Mouse (Mus musculus): ENCODE data around the gene Cd99l2. TPM values are rescaled to one million over a fixed set of nuclear protein-coding genes. Genes with fewer than 3 reads are reported as not detected.
A peak's percentile ranks its signal among the peaks of the same experiment; 100 is the strongest.

Gene Cd99l2
- total RNA-seq (2015) (3.9 and 5.6 TPM in 2 replicates), total RNA-seq (2017) (4.1 and 9.5 TPM in 2 replicates)

- ATAC-seq (replicated peaks; ENCODE audit: poor library complexity): peak; percentile 98
Observed at GRCm38 (mm10) chrX:71492634-71493278, at the start of gene Cd99l2. Cd99l2 (minus strand) TSS chrX:71492849.

GRCm38 (mm10) chrX:71540821-71541510 lies 48.3 kb upstream of the Cd99l2 start:
- ATAC-seq (replicated peaks; ENCODE audit: poor library complexity): no peak

- no peak for ATAC-seq (replicated peaks; ENCODE audit: poor library complexity)
Observed at GRCm38 (mm10) chrX:71537791-71538190, 45.1 kb upstream of the Cd99l2 start.

GRCm38 (mm10) chrX:71534102-71534501 lies 41.5 kb upstream of the Cd99l2 start:
- peak; percentile 52; the same call in 1 of the 2 replicates for ATAC-seq (replicated peaks; ENCODE audit: poor library complexity)

GRCm38 (mm10) chrX:71532635-71533034 lies 40.0 kb upstream of the Cd99l2 start:
- peak; percentile 81 for ATAC-seq (replicated peaks; ENCODE audit: poor library complexity)

GRCm38 (mm10) chrX:71528646-71529045 lies 36.0 kb upstream of the Cd99l2 start:
- ATAC-seq (replicated peaks; ENCODE audit: poor library complexity): no peak

- ATAC-seq (replicated peaks; ENCODE audit: poor library complexity): no peak
Observed at GRCm38 (mm10) chrX:71528150-71528549, 35.5 kb upstream of the Cd99l2 start.

- ATAC-seq (replicated peaks; ENCODE audit: poor library complexity): no peak
Observed at GRCm38 (mm10) chrX:71527461-71527860, 34.8 kb upstream of the Cd99l2 start.

- ATAC-seq (replicated peaks; ENCODE audit: poor library complexity): peak; percentile 35
Observed at GRCm38 (mm10) chrX:71525593-71526299, 33.1 kb upstream of the Cd99l2 start.

GRCm38 (mm10) chrX:71524310-71524709 lies 31.7 kb upstream of the Cd99l2 start:
- peak; percentile 60 for ATAC-seq (replicated peaks; ENCODE audit: poor library complexity)

GRCm38 (mm10) chrX:71522889-71523288 lies 30.2 kb upstream of the Cd99l2 start:
- ATAC-seq (replicated peaks; ENCODE audit: poor library complexity): 0 out of 2 replicates have a peak, but pooled peaks have one; percentile 13

- ATAC-seq (replicated peaks; ENCODE audit: poor library complexity): peak; percentile 39; the same call in 1 of the 2 replicates
Observed at GRCm38 (mm10) chrX:71519252-71519651, 26.6 kb upstream of the Cd99l2 start.

GRCm38 (mm10) chrX:71506591-71506990 lies 13.9 kb upstream of the Cd99l2 start:
- peak; percentile 57 for ATAC-seq (replicated peaks; ENCODE audit: poor library complexity)

- ATAC-seq (replicated peaks; ENCODE audit: poor library complexity): peak; percentile 6; the same call in 1 of the 2 replicates
Observed at GRCm38 (mm10) chrX:71493279-71493656, 619 bp upstream of the Cd99l2 start.

- no peak for ATAC-seq (replicated peaks; ENCODE audit: poor library complexity)
Observed at GRCm38 (mm10) chrX:71491931-71492633, 567 bp downstream of the Cd99l2 start.

- ATAC-seq (replicated peaks; ENCODE audit: poor library complexity): no peak
Observed at GRCm38 (mm10) chrX:71489353-71489752, 3.3 kb downstream of the Cd99l2 start.

GRCm38 (mm10) chrX:71482244-71482643 lies 10.4 kb downstream of the Cd99l2 start:
- ATAC-seq (replicated peaks; ENCODE audit: poor library complexity): no peak

- no peak for ATAC-seq (replicated peaks; ENCODE audit: poor library complexity)
Observed at GRCm38 (mm10) chrX:71475992-71476391, 16.7 kb downstream of the Cd99l2 start.

GRCm38 (mm10) chrX:71475497-71475896 lies 17.2 kb downstream of the Cd99l2 start:
- no peak for ATAC-seq (replicated peaks; ENCODE audit: poor library complexity)

- no peak for ATAC-seq (replicated peaks; ENCODE audit: poor library complexity)
Observed at GRCm38 (mm10) chrX:71475084-71475483, 17.6 kb downstream of the Cd99l2 start.

Data from megakaryocyte progenitor cell, adult 5-6 weeks (primary cell).